Mouse (Mus musculus) colon, adult 2 months (tissue): ENCODE measurements around the gene Nup62cl. TPM values are rescaled to one million over a fixed set of nuclear protein-coding genes. Genes with fewer than 3 reads are reported as not detected.

Experiments used
- polyA plus RNA-seq: library from polyadenylated mRNA; depleted of rRNA; stranded (reverse); fragments of >200 nt; gene quantifications from 2 replicates; pipeline ENCODE4 v1.2.3, GENCODE M21; 2012; rRNA removed

The Nup62cl gene
- 0.38 TPM in 1 of 2 replicates, not detected in the other for polyA plus RNA-seq

DNA sequence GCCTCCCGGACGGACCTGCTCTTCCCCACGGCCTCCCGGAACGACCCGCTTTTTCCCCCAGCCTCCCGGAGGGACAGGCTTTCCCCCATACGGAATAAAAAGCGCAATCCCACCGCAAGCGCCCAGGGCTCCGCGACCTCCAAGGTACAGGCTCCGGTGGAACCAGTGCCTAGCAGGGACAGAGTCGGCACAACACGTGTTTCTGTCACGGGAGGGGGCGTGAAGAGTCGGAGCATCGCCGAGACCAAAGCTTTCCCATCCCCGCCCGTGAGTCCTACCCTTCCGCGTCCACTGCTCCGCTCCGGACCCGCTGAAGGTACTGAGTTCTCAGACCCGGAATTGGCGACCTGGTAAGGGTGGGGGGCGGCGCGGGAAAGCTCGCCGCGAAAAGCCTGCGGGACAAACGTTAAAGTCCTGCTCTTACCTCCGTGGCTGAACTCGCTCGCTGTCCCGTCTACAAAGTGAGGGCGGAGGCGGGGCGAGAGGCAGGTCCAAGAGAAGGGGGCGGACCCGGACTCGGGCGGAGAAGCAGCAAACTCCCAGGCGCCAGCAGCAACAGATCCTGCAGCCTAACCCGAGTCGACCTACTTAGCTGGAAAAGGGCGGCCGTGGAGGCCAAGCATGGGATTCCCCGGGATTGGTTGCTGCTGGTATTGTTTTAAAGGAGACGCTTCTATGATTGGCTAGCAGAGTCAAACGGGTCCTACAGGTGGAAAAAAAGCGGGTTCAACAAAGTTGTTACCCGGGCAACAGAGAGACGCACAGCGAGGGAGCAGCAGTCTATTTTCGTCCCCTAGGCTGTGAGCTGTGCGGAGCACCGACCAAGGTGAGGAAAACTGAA is at the start of gene Nup62cl, which contains the start of gene Pih1h3b:
TSS of gene Nup62cl (minus strand) at position 578 of the 841 bp plus-strand sequence.
TSS of gene Pih1h3b (plus strand) at position 745 of the 841 bp plus-strand sequence.

DNA sequence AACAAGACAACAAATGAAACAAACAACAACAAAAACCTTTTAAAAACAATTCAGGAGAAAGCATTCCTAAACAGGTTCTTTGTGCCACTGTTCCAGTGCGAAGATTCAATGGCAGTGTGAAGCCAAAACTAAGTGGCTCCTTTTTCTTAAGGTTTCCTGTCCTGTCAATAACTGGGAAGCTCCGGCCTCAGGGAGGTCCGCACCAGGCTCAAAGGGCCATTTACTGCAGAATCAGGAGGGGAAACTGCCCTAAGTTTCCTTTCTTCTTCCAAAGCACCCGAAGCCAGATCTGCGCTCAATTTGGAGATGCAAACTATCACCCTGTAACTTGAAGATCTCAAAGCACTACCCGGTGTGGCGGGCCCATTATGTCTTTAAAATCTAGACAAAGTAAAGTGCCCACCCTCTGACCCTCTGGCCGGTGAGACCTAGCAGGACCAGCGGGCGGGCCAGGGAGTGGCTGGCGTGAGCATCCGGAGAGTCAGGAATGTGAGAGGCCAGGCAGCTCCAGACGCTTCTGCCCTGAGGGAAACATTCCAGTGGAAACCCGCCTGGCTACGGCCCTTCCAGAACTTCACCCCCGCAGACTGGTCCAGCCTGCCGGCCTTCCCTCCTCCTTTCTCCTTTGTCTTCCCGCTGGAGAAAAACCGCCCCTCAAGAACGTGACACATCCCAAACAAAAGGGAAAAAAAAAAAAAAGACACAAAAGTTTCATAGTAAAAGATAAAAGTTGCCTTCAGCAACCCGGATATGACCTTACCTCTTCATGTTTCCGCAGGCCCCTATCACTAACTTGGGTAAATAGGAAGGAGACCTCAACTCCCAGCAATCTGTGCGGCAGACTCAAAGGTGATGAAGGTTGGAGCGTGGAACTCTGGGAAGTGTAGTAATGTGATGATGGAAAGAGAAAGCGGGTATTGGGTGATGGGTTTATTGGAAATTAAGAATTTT is 64.5 kb downstream of the Nup62cl start, which contains the start of gene Rbm41:
TSS of gene Rbm41 (minus strand) at position 856 of the 951 bp plus-strand sequence.

Other genes with a start within 250 kb of the Nup62cl start
- 2.1 and 2.7 TPM in 2 replicates for gene Morc4, start 191.0 kb downstream of the Nup62cl start, polyA plus RNA-seq
- 0.09 and 0.21 TPM in 2 replicates for gene Rbm41, start 64.1 kb downstream of the Nup62cl start, polyA plus RNA-seq
- gene Pih1h3b, start 167 bp upstream of the Nup62cl start, polyA plus RNA-seq = not detected in 2 replicates